Mouse (Mus musculus): ENCODE measurements at regions not wholly inside any gene's neighbourhood (a gene's known extent, or its start where the extent isn't known, plus 50 kb on each side); places are given as distances from the start of the nearest gene placed in this dataset.

DNA sequence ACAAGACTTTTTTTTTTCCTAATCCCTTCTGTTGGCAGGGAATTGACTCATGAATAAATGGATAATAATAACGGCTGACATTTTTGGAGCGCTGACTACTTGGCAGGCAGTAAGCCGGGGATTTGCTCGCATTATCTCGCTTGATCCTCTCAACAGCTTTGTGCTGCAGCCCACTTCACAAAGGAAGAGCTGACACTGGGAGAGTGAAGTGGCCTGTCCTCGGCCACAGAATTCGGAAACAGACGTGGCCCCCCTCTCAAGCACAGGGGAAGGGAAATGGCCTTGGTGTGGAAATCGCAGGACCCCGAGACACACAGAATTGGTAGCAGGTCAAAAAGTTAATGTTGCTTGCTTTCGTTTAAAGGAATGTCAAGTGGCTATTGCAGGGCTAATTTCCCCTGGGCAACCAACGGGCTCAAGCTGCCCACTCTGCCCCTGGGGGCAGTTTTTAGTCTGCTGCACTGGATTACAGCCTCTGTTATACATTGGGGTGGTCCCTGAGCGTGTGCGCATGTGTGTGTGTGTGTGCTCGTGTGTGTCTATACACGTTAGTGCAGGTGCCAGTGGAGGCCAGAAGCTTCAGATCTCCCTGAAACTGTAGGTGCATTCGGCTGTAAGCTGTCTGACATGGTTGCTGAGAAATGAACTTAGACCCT lies 483.1 kb downstream of the Plcl1 start:
- DNase-seq (ENCODE audit: low spot score) = no peak

DNA sequence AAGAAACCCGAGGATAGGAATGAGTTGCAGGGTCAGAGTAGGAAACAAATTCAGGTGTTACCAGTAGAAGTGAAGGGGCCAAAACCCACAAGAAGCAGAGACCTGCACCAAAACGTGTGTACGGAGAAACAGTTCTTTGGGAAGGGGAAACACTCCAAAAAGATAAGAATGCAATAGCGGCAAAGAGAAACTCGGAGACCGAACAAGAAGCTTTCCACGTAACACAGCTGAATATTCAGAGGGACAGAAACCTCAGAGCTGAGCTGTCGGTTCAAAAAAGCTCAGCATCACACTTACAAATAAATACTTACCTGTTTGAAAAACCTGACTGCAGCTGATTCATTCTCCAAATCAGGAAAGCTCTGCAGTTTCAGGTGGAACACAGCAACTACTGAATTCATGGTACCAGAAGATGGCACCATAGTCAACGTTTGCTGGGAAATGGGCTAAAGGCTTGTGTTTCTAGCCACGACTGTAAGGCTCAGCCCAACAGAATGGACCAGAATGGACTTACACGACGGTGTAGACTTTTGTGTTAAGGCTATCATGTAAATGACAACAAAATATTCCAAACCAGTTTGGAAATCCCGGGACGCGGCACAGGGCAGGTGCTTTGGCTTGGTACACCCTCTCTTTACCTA lies 484.9 kb downstream of the Plcl1 start:
- DNase-seq (ENCODE audit: low spot score) = no peak

DNA sequence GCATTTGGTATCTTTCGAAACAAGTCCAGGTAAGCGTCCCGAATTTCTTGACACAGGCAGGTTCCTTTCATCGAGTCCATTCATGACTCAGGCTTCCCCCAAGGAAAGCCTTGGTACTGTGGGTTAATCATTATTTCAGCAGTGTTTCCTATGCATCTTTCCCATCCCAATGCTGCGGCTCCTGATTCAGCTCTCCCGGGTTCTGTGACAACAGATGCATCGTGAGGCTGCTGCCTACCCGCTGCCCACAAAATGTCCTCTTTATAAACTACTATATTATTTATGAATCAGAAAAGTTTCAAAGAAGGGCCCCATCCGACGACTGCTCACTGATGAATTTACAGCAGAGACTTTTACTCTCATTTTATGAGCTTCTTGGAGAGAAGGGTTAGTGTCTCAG lies 486.2 kb downstream of the Plcl1 start:
- DNase-seq (ENCODE audit: low spot score) = no peak

DNA sequence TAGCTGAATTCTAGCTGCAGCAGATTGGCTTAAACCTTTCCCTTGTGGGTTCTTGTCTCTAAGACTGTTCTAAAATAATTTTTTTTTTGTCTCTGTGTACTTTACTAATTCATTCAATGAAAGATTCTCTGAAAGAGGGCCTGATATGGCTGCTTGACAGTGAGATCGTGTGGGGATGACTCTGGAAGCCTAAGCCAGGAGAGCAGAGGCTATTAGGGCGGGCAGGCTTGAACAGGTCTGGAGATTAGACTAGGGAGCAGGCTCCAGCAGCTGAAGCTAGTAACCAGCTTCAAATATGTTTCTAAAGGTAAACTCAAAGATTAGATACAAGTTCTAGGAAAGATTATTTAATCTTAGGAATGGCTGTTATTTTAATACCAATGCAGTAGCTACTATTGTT lies 491.9 kb downstream of the Plcl1 start:
- no peak for DNase-seq (ENCODE audit: low spot score)

DNA sequence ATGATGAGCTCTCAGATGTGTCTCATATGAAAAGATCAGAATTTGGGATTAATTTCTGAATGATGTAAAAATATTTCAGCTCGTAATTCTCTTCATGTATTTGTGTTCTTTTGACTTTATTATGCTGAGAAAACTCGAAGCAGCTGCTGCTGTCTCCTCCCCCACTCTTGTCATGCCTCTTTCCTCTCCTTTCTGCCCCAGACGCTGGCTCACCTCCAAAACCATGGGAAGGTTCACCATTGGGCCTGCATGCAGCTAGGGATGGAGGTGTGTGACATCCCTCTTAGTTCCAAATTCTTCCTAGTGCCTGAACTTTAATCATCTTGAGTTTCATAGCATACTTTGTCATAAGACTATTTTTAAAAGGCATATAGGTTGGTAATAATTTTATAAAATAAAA lies 492.3 kb downstream of the Plcl1 start:
- DNase-seq (ENCODE audit: low spot score) = no peak

DNA sequence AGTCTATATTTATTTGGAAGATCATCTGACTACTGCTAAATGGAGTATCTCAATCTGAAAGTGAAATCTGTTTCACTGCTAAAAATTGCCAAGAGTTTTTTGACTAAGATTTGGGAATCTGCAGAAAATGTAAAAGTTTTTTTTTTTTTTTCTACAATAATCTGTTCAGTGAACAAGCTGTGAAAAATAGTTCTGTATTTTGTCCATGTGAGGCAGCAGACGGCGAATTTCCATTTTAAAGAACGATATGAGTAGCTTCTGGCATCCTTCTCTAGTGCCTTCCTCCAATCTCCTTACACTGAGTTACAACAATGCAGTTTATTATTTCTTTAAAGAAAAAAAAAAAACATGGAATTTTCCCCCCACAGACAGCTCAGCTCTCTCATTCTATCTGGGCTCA lies 494.3 kb downstream of the Plcl1 start:
- no peak for DNase-seq (ENCODE audit: low spot score)

DNA sequence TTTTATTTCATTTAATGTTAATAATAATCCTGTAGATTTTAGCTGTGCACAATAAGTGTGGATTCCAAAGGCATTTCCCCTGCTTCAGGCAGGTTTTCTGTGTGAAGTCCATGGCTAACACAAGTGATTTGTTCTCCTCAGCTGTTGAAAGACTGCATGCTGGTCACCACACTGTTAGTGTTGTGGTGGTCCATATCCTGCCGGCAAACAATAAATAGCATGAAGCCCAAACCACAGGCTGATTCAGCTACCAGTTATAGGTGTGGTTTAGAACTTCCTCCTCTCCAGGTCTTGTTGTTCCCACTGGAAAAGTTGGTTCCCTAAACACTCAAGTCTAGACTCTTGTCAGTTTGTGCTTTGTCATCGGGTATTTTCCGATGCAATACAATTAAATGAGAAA lies 497.5 kb downstream of the Plcl1 start:
- no peak for DNase-seq (ENCODE audit: low spot score)

DNA sequence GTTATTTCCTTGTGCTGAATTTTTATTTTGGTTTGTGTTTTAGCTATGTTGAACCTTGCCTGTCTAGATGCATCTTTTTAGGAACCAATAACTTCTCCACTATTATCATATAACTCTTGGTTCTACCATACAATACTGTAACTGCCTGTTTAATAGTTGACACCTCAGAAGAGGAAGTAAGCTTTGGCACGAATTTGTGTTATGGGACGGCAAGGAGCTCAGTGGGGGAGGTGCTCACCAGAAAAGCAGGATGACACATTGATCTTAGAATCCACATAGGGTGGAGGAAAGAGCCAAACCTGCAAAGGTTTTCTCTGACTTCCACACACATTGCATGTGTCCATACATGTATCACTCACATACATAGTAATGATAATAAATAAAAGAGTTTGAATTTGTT lies 498.9 kb downstream of the Plcl1 start:
- DNase-seq (ENCODE audit: low spot score) = no peak

DNA sequence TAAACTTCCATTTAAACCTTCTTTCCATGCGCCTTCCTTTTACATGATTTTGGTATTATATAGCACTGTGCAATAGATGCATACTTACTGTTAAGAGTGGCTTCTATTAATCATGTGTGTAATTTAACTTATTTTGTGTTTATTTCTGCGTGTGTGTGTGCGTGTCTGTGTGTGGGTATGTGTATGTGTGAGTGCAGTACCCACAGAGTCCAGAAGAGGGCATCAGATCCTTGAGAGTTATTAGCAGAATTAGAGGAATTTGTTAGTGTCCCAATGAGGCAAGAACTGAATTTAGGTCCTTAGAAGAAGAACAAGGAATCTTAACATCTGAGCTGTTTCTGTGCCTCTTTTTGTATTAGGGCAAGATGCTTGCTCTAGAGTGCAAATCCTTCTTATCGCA lies 499.5 kb downstream of the Plcl1 start:
- DNase-seq (ENCODE audit: low spot score) = no peak

DNA sequence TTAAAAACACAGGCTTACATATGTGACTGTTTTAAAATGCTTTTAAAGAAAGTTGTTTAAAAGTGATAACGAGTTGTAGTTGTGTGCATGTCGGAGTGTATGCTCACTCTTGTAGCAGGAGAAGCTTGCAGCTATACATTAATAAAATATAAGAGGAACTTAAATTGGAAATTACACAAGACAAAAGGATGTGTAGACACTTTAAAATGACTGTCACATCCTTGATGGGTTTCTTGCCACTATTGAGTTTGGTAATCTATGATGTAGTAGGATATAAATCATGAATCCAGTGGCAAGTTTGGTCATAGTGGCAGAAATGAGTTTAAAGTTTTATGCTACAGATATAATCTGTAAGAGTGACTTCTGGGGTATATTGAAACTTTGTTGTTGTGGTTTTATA lies 504.3 kb downstream of the Plcl1 start:
- no peak for DNase-seq (ENCODE audit: low spot score)

DNA sequence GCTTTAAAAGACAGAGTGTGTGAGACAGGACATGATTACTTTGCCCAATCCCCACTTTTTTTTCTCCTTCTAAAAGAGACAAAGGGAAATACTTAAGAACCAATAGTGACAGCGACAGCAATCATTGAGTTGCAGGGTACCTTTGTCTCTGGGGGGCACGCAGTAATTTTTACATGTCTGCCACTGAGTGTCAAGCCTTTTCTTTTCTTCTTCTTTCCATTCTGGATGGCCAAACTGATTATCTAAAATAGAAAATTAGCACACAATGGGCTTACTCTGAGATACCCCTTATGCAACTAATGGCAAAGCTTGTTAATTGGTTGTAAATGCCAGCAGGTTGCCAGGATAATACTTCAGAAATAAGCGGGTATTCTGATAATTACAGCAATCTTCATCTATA lies 508.6 kb downstream of the Plcl1 start:
- DNase-seq (ENCODE audit: low spot score) = no peak

DNA sequence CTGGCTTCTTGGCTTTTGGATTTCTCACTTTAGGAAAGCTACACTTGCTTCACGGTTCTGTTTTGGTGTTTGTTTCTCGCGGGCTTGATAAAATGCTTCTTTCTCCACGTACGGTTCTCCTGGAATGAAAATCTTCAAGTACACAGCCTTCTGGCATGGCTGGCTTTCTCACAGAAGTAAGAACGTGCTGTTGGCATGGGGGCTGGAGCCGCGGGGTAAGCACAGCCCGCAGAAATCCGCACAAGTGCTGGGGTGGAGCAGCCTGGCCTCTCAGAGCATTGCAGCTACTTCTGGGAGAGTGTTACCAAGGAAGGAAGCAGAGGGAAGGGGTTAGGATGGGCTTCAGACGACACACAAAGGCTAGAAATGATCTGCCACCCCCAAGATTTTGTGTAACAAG lies 510.2 kb downstream of the Plcl1 start:
- no peak for DNase-seq (ENCODE audit: low spot score)

DNA sequence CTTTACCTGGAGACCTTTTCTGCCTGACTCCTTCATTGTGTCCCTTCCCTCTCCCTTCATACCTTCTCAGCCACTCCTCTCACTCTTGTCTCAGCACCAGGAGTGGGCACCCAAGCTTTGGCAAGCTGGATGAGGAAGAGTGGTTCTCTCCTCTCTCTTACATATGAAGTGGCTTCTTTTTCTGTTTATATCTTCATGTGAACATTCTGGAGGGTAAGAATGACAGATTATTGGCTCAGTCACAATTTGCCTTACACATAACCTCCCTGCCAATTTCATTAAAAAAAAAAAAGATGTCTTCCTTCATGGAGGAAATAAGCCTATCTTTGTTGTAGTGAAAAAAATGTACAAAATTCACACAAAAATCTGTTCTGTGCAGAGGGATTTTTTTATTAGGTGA lies 513.8 kb downstream of the Plcl1 start:
- no peak for DNase-seq (ENCODE audit: low spot score)

DNA sequence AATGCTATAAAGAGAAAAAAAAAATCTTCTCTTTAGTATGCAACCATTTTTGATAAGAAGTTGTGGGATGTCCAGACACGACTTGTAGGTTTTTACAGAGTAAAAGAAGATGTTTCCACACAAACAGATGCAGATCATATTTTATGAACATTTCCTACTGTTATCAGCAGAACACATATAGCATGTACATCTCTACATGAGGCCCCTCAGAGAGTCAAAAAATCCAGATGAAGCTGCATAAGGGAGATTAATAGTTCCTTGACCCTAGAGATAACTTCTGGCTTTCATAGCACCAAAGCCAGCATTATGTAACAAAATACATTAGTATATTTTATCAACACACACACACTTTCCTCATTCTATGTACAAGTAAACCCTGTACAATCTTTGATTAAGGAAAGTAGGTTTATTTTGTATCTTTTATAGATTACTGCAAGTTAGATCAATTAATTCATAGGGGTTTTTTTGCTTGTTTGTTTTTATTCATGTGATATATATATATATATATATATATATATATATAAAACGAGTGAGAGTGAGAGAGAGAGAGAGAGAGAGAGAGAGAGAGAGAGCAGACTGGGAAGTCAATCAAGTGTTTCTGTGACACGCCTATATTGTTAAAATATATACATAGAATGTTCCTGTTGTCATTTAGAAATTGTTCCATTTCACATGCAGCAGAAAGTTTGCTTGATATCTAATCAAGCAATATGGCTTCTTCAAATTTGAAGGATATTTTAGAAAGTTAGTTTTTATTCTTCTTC lies 541.2 kb downstream of the Plcl1 start:
- no peak for DNase-seq (ENCODE audit: low spot score)

DNA sequence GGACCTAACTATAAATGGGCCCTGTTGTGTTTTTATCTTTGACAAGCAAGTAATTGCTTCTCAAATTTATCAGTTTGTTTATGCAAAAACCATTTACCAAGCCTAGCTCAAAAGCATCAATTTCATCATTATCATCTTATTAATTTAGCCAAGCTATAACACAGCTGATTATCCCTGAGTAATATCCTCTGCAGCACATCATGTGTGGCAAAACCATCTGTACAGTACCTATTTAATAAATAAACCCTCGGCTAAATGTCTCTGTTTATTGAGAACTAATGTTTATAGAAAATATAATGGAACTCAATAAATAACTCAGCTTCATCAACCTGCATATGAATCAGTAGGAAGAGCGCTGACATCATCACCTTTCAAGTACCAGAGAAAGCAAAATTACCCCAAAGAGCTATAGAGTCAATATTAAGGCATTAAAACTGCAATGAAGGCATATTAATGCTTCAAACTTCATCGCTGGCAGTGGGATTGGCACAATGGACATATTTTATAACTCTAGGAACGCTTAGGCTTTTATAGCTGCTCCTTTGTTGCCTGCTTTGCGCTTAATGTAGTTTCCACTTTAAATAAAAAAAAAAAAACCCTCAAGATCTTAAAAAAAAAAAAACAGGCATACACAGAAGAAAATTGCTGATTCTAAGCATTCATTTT lies 542.0 kb downstream of the Plcl1 start:
- DNase-seq (ENCODE audit: low spot score) = no peak

DNA sequence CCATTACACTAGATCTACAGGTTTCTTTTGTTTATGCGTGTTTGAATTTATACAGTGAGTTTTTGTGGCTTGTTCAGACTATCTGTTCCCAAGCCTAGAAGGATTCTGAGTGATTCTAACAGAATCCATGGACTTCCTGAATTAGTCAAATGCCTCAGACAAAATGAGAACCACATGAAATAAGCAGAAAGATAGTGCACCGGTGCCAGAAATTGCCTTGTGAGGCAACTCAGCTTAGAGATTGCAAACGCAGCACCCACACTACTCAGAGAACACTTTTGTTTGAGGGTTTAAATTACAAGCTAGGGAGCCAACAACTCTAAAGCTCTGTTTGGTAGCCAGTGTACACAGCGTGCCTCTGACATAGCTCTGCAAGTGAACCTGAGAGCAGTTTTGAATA lies 543.9 kb downstream of the Plcl1 start:
- no peak for DNase-seq (ENCODE audit: low spot score)

DNA sequence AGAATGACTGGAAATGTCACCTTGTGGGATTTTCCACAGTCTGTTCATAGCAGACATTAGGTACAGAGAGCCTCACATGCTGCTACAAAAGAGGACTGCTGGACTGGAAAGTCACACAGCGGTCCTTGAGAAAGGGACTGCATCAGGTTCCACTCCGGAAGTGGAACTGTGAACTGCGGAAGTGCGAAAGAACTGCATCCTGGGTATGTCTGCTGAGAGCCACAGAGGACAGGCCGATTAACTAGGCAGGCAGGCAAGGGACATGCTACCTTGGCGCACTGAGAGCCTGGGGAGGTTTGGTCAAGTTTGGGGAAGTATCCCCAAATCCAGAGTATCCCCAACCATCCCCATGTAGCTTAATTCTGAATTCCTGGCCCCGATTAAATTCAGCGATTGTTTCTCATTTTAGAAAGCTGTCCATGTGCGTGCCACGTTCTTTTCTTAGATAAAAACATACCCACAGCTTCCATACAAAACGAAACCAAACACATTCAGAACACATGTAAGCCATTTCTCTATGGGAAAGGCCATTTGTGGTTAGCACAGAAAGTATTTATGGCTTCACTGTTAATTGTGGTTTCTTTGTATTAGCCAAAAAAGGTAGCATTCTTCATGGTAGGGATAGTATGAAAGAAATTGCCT lies 552.2 kb downstream of the Plcl1 start:
- no peak for DNase-seq (ENCODE audit: low spot score)

DNA sequence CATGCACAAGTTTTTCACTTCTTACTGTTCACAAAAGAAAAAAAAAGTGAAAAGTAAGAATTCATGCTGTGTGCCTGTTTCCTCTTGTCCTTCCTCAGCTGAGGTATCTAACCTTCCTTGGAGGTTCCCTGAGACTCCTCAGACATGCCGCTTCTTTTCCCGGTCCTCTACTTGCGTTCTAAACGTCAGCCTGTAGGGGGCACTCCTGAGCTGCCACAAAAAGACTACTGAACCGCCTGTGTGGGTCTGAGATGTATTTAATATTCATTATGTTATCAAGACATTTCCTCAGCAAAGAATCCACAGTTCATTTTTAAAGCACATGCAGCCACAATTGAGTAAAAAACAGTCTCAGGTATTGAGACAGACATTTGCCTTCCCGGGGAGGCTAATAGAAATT lies 554.6 kb downstream of the Plcl1 start:
- DNase-seq (ENCODE audit: low spot score) = no peak

DNA sequence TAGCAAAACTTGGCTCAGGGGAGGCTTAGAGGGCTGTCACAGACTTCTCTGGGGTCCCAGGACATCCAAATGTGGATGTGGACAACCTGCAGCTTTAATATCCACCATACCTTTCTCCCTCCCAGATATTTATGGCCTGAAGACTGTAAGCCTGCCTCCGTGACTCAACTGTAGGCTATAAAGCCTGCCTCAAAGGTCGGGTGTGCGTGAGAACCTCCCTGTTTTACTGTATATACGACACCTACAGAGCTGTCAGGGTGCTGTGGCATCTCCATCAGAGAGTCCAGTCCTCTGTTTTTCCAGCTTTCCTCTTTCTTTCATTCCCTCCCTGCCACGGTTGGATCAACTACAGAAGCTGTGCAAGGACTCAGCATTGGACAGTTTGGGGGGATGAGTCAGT lies 558.1 kb downstream of the Plcl1 start:
- DNase-seq (ENCODE audit: low spot score) = no peak

DNA sequence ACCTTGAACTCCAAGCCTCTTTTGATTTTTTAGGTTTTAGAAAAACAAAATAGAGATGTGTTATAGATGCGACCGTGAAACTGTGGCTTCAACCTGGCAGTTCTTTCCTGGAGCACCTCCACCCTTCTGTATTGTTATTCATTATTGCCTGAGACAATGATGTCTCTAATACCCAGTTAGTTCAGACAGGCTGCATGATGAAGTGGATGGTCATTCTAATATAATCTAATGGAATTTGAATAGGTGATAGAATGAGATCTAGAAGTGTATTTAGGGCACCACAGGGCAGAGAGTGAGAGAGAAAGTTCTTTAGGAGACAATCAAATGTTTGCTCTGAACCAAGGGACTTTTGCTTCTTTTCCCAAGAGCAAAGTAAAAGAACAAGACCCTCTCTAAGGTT lies 560.6 kb downstream of the Plcl1 start:
- no peak for DNase-seq (ENCODE audit: low spot score)

DNA sequence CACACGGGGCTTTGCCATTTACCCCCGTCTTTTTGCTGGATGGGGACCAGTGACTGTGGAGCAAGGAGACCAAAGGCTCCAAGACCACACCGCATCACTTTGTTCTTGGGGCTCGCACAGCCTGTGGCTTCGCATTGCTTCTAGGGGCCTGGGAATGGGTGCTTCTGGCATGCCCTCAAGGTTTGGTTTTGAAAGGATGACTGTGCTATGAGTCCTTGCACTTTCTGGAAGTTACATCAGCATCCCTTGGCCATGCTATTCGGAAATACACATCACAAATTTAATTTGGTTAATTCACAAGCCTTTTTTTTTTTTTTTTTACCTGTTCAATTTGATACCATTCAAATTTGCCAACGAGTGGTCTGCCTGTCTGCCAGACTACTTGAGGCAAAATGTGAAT lies 562.1 kb downstream of the Plcl1 start:
- DNase-seq (ENCODE audit: low spot score) = no peak

DNA sequence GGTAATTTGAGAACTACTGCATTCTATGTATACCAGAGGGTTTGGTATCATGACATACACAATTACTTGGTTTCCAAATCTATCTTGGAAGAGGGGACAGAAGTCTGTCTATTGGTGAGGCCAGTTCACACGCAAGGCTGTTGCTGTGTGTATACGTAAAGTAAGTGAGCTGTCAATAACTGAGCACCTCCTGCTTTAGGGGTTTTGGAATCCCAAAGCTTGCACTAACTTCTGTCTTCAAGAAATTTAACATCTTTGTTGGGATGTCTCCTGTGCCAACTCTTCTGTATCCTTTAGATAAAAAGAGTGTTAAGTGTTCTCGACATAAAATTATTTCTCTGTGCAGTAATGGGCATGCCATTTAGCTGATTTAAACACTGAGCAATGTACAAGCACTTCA lies 572.1 kb downstream of the Plcl1 start:
- no peak for DNase-seq (ENCODE audit: low spot score)

Data from T-cell, adult 2 months (primary cell).